Mouse (Mus musculus): ENCODE data around the gene Ipmk. TPM values are rescaled to one million over a fixed set of nuclear protein-coding genes. Genes with fewer than 3 reads are reported as not detected.

Gene Ipmk
- total RNA-seq, 2 experiments from 2014 or later: 12.8 to 14.6 TPM

- no peak for DNase-seq (ENCODE audit: low spot score)
- intact Hi-C loops (cut with DNase I): no loop called here
These were observed 129.0 kb downstream of the Ipmk start for GRCm38 (mm10) chr10:71476471-71477080.

- intact Hi-C loops (cut with DNase I): no loop called here
- no peak for DNase-seq (ENCODE audit: low spot score)
These were observed 129.6 kb downstream of the Ipmk start for GRCm38 (mm10) chr10:71477147-71477546.

- DNase-seq (ENCODE audit: low spot score): no peak
- intact Hi-C loops (cut with DNase I): no loop called here
These were observed 132.2 kb downstream of the Ipmk start for GRCm38 (mm10) chr10:71479700-71480325.

Other genes with a start within 250 kb of the Ipmk start
- 10 to 100 TPM; 16.6 to 19.4 TPM for gene Bicc1, start 188.1 kb upstream of the Ipmk start, total RNA-seq (2021)
- gene Tfam, start 109.5 kb upstream of the Ipmk start, total RNA-seq (2021): 10 to 100 TPM; 62.7 TPM
- gene Ube2d1, start 62.5 kb upstream of the Ipmk start, total RNA-seq (2021): 10 to 100 TPM; 46.5 to 53.1 TPM
- 100 to 1,000 TPM; 306 to 315 TPM for gene Cisd1, start 2.8 kb upstream of the Ipmk start, total RNA-seq (2021)